Mouse (Mus musculus) midbrain, embryonic 16.5 days (tissue): ENCODE data around the gene Gas8. TPM values are rescaled to one million over a fixed set of nuclear protein-coding genes. Genes with fewer than 3 reads are reported as not detected.
"Not testable (repeated sequence)": the region's sequence is repeated elsewhere in the genome, so short reads cannot be mapped to it uniquely, and the experiment has no call there.

Experiments used
- ATAC-seq: fragments of 200-750 bp; cut with Nextera tagmentation; 2 replicates; pipeline ENCODE4 v1.8.0; 2017; ENCODE audit warnings: moderate TSS enrichment
- H3K27ac ChIP-seq: fragments of 300-500 bp; sonication (generic); 2 replicates; pipeline ENCODE4 v1.5.1; 2014; ENCODE audit warnings: mild to moderate bottlenecking, low read length, mixed read lengths
- H3K27me3 ChIP-seq: fragments of 300-500 bp; sonication (generic); 2 replicates; pipeline ENCODE4 v1.6.1; 2014; ENCODE audit warnings: low read depth, low read length, mixed read lengths; ENCODE audit not compliant: control insufficient read depth, insufficient read depth
- H3K36me3 ChIP-seq: fragments of 300-500 bp; sonication (generic); 2 replicates; pipeline ENCODE4 v1.6.1; 2014; ENCODE audit warnings: mild to moderate bottlenecking, low read length, moderate library complexity, mixed read lengths; ENCODE audit not compliant: control insufficient read depth, insufficient read depth
- H3K4me1 ChIP-seq: fragments of 300-500 bp; sonication (generic); 2 replicates; pipeline ENCODE4 v1.6.1; 2014; ENCODE audit warnings: mild to moderate bottlenecking, low read length, mixed read lengths; ENCODE audit not compliant: control insufficient read depth, insufficient read depth
- H3K4me2 ChIP-seq: fragments of 300-500 bp; sonication (generic); 2 replicates; pipeline ENCODE4 v1.6.1; 2014; ENCODE audit warnings: mild to moderate bottlenecking, low read length, mixed read lengths
- H3K4me3 ChIP-seq: fragments of 300-500 bp; sonication (generic); 2 replicates; pipeline ENCODE4 v1.5.1; 2014; ENCODE audit warnings: low read depth, mild to moderate bottlenecking, low read length, moderate library complexity, mixed read lengths
- H3K9ac ChIP-seq: fragments of 300-500 bp; sonication (generic); 2 replicates; pipeline ENCODE4 v1.6.1; 2014; ENCODE audit warnings: low read depth, low read length, mixed read lengths
- H3K9me3 ChIP-seq: fragments of 300-500 bp; sonication (generic); replicated peaks from 2 replicates; pipeline ENCODE4 v1.6.1; 2014; ENCODE audit warnings: mild to moderate bottlenecking, low read length, mixed read lengths; ENCODE audit not compliant: control insufficient read depth, poor library complexity, severe bottlenecking
- WGBS: fragments of 180-500 bp; shearing (Covaris S2); extraction: QIAGEN DNeasy Blood & Tissue Kit; methylation state at CpG from one replicate; pipeline ENCODE4 v1.1.7; 2014; 5-methylcytosine and 5-hydroxymethylcytosine counted together
- polyA plus RNA-seq: library from polyadenylated mRNA; unstranded; fragments of >200 nt; fragmentation: Nextera tagmentation; extraction: Ambion mirVana; gene quantifications from 2 replicates; pipeline ENCODE4 v1.2.1, GENCODE M21; 2015

Gas8 gene
- polyA plus RNA-seq: 43.9 and 48.2 TPM in 2 replicates

DNA sequence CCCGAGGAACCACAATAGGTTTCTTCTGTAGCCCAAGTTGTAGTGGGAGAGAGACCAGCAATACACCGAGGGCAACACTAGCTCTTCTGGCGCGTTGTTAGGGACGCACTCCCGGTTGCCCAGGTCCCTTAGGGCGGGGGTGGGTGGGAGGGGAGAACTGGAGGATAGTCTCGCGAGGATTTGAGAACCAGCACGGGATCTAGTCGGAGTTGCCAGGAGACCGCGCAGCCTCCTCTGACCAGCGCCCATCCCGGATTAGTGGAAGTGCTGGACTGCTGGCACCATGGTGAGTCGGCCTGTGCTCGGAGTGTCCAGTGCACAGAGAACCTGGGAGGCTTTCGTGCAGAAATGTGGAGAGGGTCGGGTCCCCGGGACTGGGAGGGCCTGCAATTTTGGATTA lies at the start of gene Gas8:
Gene Gas8 (plus strand): TSS at position 168 of the 400 bp plus-strand sequence.
- Histone ChIP-seq H3K27me3 (no peaks in the 10 kb centered on the region), H3K4me2 (peak within 1 kb of the TSS; percentile 96), H3K9ac (peak within 1 kb of the TSS; percentile 89), H3K36me3 (peaks cover 12% of the 10 kb centered on the region), H3K9me3 (no peaks in the 10 kb centered on the region), H3K27ac (peak within 1 kb of the TSS; percentile 43), H3K4me3 (peak within 1 kb of the TSS; percentile 79), H3K4me1 (peaks cover 23% of the 10 kb centered on the region)
- peak; percentile 89 for ATAC-seq
- under 1% methylated on average over 19 of the region's 20 CpGs for WGBS

DNA sequence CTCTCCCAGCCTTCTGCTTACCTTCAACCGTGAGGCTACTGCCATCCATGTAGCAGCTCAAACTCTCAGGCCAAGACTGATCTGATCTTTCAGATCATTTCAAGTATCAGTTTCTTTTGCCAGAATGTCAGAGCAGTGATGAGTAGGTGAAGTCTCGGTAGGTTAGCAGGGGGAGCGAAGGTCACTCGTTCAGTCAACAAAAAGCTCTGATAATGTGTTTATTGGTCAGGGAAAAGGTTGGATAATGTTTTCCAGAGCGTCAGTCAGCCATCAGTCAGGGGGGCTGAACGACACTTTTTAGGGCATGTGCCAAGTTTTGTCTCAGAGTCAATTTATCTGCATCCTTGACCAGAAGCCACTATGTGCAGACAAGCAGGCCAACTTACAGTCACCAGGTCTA lies 45.6 kb upstream of the Gas8 start:
- 78% methylated on average over 6 of the region's 6 CpGs for WGBS
- not testable (repeated sequence) for H3K36me3 ChIP-seq, H3K27me3 ChIP-seq, H3K4me1 ChIP-seq, ATAC-seq, H3K9ac ChIP-seq, H3K9me3 ChIP-seq, H3K4me2 ChIP-seq, H3K4me3 ChIP-seq, H3K27ac ChIP-seq

DNA sequence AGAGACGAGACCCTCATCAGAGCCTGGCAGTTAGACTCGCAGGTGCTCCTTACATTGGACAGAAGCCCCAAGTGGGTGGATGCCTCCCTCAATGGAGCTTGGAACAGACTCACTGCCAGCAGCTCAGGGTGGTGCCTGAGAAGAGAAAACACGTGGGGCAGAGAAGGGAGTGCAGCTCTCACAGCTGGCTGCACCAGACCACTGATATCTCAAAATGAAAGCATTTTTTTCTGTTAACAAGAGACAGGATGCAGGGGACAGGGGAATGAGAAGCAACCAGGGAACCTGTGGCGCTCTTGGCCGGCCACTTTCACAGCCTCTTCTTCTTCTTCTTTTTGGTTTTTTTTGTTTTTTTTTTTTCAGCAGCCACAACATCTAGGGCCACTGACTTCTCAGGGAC lies 44.1 kb upstream of the Gas8 start:
- not testable (repeated sequence) for ATAC-seq, H3K36me3 ChIP-seq, H3K27ac ChIP-seq, H3K27me3 ChIP-seq, H3K9me3 ChIP-seq, H3K4me2 ChIP-seq, H3K4me3 ChIP-seq, H3K9ac ChIP-seq
- 73% methylated on average over 5 of the region's 5 CpGs for WGBS
- H3K4me1 ChIP-seq: peaks cover 16% of the 10 kb centered on the region

DNA sequence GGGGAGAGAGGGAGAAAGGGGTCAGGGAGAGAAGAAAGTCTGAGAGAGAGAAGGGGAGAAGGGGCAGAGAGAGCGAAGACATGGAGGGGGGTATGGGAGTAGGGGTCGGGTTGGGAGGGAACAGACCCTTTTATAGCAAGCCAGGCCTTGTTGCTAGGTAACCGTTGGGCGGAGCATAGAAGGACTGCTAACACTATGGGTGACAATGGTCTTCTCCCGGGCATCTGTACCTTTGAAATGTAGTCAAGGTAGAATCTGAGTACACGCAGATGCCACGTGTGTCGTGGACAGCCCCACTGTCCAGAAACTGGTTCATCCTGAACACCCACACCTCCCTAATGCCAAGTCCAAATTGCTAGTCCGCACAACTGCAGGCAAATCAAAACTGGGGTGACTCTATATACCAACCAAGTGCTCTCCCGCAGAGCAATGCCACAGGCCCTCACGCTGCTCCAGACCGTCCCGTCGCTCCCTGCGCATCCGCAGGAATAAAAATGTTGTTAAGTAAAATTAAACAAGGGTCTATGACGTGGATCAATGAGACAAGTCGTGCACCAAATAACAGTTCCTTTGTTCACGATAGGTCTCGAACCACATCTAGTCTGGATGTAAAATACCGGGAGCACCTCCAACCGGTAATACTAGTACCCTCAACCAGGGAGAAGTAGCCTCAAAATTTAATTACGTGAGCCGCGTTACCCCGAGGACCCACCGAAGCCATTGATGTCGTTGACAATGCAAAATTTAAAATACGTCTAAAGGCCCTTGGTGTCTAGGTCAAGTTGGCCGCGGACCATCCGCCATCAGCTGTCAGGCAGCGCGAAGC lies 41.5 kb upstream of the Gas8 start:
- Histone ChIP-seq H3K9me3 (no peaks in the 10 kb centered on the region), H3K4me1 (peaks cover 16% of the 10 kb centered on the region), H3K9ac (peak overlapping the region; percentile 79), H3K4me3 (peak overlapping the region; percentile 71), H3K27ac (peak overlapping the region; percentile 97), H3K4me2 (peak overlapping the region; percentile 89), H3K27me3 (no peaks in the 10 kb centered on the region), H3K36me3 (peaks cover 5% of the 10 kb centered on the region; the same call in 1 of the 2 replicates)
- peak; percentile 70 for ATAC-seq
- 6% methylated on average over 34 of the region's 34 CpGs for WGBS

DNA sequence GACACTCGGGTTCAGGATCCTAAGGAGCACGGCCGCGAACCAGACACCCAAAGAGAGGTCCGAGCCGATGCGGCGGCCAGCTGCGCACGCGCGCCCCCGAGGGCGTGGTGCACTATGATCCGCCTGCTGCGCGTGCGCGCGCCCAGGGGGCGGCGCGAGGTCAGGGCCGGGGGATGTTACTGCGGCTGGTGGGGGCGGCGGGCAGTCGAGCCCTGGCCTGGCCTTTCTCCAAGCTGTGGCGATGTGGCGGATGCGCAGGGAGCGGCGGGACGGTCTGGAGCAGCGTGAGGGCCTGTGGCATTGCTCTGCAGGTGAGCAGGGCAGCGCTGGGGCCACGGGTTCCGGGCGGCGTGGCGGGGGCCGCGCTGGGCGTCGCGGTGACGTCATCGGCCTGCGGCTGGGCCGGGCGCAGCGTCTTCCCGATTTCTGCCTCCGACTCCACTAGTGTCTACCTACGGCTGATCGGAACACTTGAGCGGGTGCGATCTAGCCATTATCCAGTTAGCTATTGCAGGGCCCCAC lies 40.8 kb upstream of the Gas8 start, which contains the start of gene Afg3l1:
Gene Afg3l1 (plus strand): TSS at position 167 of the 522 bp plus-strand sequence.
- H3K4me3 ChIP-seq: peak within 1 kb of the TSS; percentile 71
- peak within 1 kb of the TSS; percentile 97 for H3K27ac ChIP-seq
- ATAC-seq: peak; percentile 90
- under 1% methylated on average over 57 of the region's 58 CpGs for WGBS
- no peaks in the 10 kb centered on the region for H3K27me3 ChIP-seq
- peak within 1 kb of the TSS; percentile 79 for H3K9ac ChIP-seq
- no peaks in the 10 kb centered on the region for H3K9me3 ChIP-seq
- H3K36me3 ChIP-seq: peaks cover 9% of the 10 kb centered on the region; the same call in 1 of the 2 replicates
- peak within 1 kb of the TSS; percentile 89 for H3K4me2 ChIP-seq
- H3K4me1 ChIP-seq: peaks cover 16% of the 10 kb centered on the region

DNA sequence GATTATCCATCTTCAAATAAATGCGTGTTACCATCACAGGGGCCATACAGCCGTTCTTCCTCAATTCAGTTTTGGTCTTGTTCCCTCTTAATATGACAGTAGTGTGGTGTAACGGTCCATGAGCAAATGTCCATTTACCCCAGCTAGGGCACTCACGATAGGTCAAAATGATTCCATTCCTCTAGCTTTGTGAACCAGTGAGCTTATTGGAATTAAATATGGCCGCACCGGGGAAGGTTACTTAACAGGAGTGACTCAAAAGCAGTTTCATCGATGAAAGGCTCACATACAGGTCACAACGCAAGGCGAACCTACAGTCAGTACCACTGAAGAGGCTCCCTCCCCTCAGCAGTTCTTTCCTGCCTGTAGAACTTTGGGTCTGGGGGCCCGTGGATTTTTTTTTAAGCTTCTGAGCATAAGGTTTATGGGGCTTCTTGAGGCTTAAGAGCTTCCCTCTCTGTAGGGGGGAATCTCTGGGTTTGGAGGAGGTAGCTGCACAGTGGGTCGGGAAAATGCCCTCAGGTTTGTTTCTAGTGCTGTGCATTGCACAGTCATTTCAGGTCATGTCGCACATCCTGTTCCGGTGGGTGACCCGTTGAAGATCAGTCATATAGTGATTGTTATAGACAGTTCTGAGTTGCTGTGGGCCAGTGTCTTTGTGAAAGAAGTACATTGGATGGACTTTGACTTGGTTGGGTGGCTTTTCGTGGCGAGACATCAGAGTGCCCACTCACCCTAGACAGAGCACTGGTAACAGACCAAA lies 40.0 kb upstream of the Gas8 start:
- Histone ChIP-seq H3K9ac (peak overlapping the region; percentile 79), H3K9me3 (no peaks in the 10 kb centered on the region), H3K36me3 (peaks cover 9% of the 10 kb centered on the region; the same call in 1 of the 2 replicates), H3K27ac (peak overlapping the region; percentile 97), H3K4me1 (peaks cover 16% of the 10 kb centered on the region), H3K4me3 (peak overlapping the region; percentile 71), H3K4me2 (peak overlapping the region; percentile 89), H3K27me3 (no peaks in the 10 kb centered on the region)
- WGBS: 36% methylated on average over 16 of the region's 16 CpGs
- peak; percentile 36 for ATAC-seq

DNA sequence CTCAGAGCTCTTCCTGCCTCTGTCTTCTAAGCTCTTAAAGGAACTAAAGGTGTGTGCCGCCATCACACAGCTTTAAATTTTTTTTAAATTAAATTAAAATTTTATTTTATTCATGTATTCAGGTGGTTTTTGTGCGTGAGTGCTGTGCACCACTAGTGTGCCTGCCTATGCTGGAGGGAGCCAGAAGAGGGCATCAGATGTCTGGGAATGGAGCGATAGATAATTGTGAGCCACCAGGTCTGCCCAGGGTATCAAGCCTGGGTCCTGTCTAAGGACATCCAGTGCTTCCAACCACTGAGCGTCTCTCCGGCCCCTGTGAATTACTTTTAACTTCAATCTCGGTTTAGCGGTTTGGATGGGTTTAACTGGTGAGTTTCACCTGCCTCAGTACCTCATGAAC lies 36.0 kb upstream of the Gas8 start:
- Histone ChIP-seq H3K27me3 (no peaks in the 10 kb centered on the region), H3K4me3 (no peak overlapping the region), H3K27ac (no peak overlapping the region), H3K4me2 (no peak overlapping the region), H3K9me3 (no peaks in the 10 kb centered on the region), H3K4me1 (peaks cover 11% of the 10 kb centered on the region), H3K9ac (no peak overlapping the region), H3K36me3 (peaks cover 32% of the 10 kb centered on the region)
- 86% methylated on average over 7 of the region's 7 CpGs for WGBS
- no peak for ATAC-seq

DNA sequence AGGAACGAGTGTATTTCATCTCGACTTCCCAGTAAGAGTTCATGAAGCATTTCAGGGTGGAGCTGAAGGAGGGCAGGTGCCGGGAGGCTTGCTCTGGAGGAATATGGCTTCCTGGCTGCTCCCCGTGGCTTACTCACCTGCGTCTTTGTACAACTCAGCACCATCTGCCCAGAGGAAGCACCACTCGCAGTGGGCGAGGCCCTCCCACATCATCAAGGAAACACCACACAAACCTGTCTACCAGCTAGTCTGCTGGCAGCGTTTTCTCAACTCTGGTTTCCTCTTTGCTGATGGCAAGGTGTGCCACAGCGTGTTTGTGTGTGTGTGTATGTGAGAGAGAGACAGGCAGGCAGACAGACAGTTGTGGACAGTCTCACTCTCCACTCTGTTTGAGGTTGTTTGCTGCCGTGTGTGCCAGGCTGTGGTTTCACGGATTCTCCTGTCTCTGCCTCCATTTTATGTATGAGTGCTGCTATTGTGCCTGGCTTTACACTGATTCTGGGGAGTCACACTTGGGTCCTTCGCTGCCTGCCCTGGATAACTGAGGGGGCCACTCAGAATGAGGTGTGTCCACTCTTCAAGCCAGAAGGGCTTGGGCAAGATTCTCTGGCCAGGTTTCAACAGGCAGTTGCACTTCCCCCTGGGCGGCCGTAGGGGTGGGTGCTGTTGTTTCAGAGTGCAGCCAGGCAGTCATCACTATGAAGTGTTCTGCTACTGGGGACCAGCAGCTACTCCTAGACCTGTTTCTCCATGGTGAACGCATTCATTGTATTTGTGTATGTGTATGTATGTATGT lies 27.2 kb upstream of the Gas8 start:
- no peaks in the 10 kb centered on the region for H3K9me3 ChIP-seq
- no peaks in the 10 kb centered on the region for H3K4me1 ChIP-seq
- WGBS: 94% methylated on average over 15 of the region's 15 CpGs
- no peaks in the 10 kb centered on the region for H3K27me3 ChIP-seq
- H3K4me2 ChIP-seq: no peak overlapping the region
- H3K36me3 ChIP-seq: peaks cover 75% of the 10 kb centered on the region
- ATAC-seq: no peak
- no peak overlapping the region for H3K27ac ChIP-seq
- H3K9ac ChIP-seq: no peak overlapping the region
- no peak overlapping the region for H3K4me3 ChIP-seq
